Mouse (Mus musculus): ENCODE data around the gene Anapc15-ps.

The Anapc15-ps gene

DNA sequence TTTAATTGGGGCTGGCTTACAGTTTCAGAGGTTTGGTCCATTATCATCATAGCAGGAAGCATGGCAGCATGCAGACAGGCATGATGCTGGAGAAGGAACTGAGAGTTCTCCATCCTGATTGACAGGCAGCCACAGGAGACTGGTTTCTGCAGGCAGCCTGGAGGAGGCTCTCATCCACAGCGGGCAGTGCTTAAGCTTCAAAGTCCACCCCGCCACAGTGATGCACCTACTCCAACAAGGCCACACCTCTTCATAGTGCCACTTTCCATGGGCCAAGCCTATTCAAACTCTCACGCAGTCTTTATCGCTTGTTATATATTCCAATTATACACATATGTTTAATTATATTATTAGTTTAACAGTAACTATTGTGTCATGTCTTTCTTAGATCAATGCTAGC is 18.1 kb upstream of the Anapc15-ps start:
- DNase-seq (ENCODE audit: low read depth, low spot score), result no peak

DNA sequence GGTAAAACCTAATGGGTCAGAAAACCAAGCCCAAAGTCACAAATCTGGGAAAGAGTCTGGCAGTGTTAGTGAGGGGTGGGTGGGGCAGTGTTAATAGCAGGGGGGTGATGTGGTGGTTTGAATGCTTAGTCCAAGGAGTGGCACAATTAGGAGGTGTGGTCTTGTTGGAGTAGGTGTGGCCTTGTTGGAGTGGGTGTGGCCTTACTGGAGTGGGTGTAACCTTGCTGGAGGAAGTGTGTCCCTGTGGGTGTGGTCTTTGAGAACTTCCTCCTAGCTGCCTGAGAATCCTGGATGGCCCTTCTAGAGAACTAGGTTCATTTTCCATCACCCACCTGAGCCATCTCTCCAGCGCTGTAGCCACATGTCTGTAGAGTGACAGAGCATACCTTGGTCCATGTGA is 16.6 kb upstream of the Anapc15-ps start:
- DNase-seq (ENCODE audit: low read depth, low spot score), result no peak

DNA sequence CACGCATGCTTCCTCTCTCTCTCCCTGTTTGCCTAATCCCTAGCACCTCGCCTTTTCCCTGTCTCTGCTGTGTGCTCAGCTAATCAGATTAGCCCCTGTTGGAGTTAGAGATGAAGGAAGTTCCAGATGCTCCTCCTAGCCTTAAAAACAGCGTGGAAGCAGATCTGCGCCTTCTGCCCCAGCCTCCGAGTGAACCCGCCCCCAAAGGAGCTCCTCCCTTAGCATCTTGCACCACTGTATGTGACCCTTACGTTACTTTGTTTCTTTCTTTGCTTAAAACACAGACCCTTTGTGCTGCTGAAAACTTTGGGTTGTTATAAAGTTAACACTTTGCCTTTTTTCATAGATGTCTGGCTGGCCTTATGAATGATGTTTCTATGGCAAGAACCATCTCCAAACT is 15.8 kb upstream of the Anapc15-ps start:
- DNase-seq (ENCODE audit: low read depth, low spot score), result no peak

DNA sequence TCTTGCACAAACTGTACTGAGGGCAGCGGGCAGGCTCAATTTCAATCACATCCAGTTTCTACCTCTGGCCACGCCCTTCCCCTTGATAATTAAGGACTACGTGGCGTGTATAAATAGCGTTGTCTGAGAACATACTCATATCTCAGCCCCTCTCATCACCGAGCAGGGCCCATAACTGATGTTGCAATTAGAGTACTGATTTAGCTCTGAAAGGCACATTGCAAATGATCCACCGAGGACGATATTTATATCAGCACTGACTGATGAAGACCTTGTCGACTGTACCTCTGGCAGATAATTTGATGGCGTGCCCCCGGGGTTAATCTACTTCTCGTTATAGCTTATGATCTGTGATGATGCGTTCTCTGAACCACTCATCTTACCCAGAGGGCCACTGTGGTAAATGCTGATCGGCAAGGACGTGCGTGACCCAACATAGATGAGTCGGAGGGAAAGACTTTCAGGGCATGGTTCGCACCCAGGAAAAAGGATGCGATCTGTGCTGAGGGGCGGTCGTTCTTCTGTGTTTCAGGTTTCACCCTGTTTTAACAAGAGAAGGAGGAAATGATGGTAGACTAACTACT is 14.4 kb upstream of the Anapc15-ps start:
- no peak for DNase-seq (ENCODE audit: low read depth, low spot score)

DNA sequence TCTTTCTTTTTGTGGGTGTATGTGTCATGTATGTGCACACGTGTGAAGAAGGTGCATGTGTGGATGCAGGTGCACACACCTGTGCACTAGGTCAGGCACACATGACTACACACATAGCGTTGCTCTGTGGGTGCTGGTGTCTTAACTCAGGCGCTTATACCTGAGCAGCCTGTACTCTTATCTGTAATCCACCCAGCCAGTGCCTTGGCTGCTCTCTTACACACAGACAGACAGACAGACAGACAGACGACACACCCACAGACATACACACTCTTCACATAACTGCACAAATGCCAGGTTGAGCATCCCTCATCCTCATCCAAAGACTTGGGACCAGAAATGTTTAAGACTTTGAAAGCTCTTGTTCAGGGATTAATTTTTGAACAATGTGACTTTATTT is 12.8 kb upstream of the Anapc15-ps start:
- no peak for DNase-seq (ENCODE audit: low read depth, low spot score)

DNA sequence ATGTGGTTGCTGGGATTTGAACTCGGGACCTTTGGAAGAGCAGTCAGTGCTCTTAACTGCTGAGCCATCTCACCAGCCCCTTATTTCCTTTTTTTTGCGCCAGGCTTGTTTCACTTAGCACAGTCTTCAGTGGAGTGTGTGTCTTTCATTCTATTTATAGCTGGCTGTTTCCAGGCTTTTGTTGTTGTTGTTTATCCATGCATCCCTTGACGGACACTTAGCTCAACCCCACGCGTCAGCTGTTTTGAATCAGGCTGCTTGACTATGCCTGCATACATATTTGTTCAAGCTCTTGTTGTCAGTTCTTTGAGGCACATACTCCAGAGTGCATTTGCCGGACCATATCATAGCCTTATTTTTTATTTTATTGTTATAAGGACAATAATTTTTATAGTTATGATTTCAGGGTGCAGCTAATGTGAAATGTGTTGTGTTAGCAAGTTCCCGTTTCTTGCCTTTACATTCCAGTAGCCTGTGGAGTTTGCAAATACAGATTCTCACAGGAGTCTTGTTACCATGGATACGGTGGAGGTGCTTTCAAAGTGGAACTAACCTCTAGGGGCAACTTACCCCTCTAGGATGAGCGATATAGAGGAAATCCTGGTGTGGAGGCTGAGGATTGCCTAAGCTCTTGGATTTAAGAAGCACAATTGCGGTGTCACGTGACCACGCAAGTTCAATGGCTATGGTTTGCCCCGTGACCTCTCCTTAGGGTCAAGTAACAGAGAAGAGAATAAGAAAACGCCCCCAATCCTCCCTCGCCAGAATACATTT is 11.7 kb upstream of the Anapc15-ps start:
- DNase-seq (ENCODE audit: low read depth, low spot score), result no peak

DNA sequence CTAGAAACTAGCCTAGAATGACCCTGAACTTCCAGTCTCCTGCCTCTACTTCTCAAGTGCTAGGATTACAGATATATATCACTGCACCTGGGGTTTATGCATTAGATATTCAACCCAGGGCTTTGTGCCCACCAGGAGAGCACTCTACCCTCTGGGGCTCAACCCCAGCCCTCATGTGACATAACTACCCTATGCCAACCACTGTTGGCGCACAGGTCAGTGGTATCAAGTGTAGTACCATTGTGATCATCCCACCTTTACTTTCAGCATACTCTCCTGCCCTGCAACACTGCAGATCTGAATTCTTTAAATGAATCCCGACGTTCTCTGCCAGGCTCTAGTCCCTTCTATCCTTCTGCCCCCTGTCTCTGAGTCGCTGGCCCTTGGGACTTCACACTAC is 11.0 kb upstream of the Anapc15-ps start:
- DNase-seq (ENCODE audit: low read depth, low spot score), result no peak

DNA sequence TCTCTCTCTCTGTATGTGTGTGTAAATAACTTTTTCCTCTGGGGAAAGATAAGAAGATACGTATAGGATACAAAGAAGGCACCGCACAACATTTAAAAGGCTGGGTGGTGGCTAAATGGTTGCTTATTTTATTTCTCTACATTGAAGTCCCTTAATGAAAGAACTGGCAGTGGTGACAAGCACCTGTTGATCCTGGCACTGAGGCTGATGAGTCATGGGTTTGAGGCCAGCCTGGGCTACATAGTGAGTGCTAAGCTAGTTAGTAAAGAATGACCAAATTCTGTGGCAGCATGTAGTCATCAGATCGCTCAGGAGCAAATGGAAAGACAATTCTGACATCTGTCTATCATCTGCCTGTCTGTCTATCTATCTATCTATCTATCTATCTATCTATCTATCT is 10.5 kb upstream of the Anapc15-ps start:
- DNase-seq (ENCODE audit: low read depth, low spot score), result no peak

DNA sequence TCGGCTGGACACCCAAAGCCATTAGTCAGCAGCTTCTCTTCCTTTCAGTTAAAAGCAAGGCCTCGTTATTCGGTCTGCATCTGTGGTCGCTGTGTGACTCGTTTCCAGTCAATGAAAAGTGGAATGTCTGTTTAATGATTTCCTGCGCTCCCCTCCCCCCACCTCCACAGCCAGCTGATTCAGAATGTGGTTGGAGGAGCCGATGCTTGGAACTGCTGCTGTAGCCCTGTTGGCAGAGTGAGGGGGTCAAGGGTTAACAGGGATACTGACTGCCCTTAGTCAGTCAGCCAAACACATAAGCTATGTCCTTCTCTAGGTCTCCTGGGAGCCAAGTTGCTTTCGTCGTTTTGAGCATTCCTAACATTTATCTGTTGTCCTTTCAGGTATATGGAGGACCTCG is 9.7 kb upstream of the Anapc15-ps start:
- DNase-seq (ENCODE audit: low read depth, low spot score), result no peak

DNA sequence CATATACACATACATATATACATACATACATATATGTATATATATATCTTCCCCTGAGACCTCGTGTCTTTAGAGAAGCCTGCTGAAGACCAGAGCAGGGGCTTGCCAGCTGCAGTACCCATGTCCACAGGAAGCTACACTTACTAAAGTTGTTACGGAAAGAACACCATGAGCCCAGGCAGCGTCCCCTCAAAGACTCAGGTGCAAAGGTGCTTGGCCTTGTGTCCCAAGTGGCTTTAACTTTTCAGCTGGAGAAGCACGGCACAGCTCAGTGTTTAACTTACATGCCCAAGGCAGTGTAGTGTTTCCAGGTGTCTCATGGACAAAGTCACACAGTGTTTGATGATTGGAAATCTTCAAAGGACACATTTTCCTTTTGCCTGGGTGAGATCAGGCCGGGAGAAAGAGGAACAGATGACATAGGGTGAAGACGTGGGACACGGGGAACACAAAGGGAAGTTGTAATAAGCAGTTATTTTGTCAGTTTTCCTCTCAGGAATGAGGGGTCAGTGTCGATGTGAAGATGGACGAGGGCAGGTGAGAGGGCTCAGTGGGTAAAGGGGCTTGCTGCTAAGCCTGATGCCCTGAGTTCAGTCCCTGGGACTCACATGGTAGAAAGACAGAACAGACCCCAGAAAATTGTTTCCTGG is 9.0 kb upstream of the Anapc15-ps start:
- DNase-seq (ENCODE audit: low read depth, low spot score), result no peak

DNA sequence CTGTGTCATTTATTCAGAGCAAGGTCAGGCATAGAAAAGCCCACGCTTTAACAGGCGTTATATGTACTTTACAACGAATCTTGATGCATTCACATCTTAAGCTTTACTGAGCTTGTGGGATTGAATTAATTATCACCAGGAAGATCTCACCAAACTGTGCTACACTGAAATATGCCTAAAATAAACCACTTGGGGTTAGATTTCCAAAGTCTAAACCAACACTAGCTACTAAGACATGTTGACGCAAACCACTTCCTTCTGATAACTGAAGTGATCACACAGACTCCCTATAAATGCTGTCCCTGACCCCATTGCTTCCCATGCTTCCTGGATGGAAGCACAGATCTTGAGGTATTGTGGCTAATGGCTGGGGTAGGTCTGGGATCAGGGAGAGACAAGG is 8.2 kb upstream of the Anapc15-ps start:
- no peak for DNase-seq (ENCODE audit: low read depth, low spot score)

DNA sequence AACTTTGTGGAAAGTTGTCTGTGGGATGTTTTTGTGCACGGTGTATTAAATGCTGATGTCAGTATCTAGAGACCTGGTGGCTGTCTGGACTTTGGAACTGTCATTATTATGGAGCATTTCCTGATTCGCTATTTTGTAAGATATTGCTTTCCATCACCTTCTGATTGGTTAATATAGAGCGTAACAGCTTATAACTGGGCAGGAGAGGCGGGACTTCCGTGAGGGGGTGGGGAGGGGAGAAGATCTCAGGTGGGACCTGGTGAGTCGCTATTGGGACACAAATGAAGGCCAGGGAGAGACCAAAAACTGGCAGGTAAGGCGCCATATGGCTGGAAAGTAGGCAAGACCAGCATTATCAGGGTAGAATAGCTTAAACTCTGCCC is 7.8 kb upstream of the Anapc15-ps start:
- DNase-seq (ENCODE audit: low read depth, low spot score), result no peak

DNA sequence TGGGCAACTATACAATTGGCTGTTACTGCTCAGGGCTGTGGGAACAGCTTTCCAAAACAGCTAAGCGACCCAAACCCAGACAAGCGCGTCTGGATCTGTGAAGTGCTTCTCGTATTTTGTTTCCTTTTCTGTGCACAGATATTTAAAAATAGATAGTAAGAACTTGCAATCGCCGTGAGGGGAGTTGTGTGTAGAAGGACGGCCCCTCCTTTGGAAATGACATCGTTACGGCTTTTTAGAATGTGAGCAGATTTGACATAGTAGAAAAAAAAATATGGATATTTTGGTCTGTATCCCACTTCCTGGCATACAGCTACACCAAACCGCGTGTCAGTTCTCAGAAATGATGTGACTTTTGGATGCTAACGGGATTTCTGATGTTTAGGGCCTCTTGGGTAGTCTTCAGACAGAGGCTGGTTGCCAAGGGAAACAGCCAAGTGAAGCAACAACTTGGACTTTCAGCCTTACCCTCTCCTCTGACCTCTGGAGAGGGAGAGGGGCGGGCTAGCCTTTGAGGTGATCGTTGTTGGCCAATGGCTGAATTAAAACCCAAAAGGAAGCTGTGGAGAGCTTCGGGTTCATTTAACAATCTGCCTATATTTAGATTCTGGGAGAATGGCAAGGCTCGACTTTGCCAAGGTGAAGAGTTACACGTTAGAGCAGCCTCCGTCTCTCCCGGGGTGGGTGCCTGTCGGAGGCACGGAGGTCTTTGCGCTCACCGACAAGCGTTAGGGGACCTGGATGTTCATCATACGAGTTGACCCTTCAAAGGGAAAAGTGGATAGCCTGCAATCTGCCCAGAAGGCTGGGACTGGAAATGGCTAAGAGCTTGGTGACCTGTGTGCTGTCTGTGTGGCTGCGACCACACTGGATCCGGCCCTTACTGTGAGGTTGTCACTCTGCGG is 7.2 kb upstream of the Anapc15-ps start:
- no peak for DNase-seq (ENCODE audit: low read depth, low spot score)

DNA sequence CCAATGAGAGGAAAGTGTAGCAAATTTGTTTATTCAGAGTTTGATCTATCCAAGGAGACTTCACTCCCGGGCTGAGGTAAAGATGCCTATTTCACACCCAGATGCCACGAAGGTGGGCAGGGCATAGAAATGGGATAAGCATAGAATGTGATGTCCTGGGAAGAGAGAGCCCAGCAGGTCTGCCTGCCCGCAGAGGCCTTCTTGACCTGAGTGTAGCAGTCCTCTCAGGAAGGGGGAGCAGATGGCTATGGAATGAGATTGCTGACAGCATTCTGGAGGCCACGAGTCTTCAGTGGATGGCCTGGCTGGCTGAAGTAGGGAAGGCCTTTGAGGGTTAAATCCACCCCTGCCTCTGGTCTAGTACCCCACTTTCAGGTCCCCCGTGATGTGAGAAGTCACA is 5.9 kb upstream of the Anapc15-ps start:
- no peak for DNase-seq (ENCODE audit: low read depth, low spot score)

DNA sequence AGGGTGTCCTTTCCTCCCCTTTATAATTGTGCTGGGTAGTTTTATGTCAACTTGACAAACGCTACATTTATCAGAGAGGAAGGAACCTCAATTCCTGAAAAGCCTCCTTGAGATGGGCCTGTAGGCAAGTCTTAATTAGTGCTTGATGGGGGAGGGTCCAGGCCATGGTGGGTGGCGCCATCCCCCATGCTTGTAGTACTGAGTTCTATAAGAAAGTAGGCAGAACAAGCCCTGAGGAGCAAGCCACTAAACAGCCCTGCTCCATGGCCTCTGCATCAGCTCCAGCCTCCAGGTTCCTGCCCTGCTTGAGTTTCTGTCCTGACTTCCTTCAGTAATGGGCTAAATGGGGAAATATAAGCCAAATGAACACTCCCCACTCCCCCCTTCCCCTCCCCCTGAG is 5.4 kb upstream of the Anapc15-ps start:
- DNase-seq (ENCODE audit: low read depth, low spot score), result no peak

DNA sequence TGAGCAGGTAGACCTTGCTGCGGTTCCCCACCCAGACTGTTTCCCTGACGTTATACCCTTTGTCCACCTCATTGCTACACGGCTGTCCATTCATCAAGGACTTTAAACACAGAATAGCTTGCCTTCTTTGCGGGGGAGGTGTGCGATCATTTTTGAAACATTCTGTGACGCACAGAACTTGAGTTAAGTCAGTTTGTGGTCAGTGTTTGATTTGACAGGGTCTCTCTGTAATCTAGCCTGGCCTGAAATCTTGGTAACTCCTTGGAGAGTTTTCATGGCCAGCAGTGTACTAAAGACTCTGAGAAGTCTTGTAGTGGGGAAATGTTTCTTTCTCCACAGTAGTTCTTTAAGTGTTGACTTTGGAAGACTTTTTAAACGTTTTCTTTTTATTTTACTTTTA is 5.0 kb upstream of the Anapc15-ps start:
- no peak for DNase-seq (ENCODE audit: low read depth, low spot score)

DNA sequence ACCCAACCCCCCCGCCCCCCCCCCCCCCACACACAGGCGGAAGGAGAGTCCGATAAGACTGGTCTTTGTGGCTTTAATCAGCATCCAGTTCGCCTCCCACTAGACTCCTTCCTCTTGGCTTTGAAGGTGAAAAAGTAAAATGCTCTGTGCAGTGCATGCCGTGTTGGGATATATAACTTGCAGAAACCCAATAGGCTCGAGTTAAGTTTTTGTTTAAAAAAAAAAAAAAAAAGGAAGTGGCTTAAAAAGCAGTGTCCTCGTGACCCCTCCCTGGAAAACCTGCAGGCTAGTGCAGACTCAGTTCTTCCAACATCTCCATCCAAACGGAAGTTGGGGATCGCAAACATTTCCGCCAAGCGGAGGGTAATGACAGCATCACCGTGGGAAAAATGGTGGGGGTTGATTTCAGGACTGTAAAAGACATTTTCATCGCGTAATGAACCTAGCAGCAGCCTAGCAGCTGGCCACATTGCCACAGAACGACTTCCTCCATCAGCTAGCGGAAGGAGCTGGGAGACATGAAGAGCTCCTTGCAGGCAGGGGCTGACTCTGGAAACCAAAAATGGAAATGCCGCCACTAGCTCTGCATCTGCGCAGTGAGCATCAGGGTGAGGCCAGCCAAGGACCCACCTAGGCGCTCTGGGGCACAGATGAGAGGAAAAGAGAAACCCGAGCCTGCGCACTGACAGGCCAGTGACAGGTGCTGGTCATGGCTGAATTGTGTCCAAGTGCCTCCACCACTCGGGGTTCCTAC is 4.3 kb upstream of the Anapc15-ps start:
- DNase-seq (ENCODE audit: low read depth, low spot score), result no peak

DNA sequence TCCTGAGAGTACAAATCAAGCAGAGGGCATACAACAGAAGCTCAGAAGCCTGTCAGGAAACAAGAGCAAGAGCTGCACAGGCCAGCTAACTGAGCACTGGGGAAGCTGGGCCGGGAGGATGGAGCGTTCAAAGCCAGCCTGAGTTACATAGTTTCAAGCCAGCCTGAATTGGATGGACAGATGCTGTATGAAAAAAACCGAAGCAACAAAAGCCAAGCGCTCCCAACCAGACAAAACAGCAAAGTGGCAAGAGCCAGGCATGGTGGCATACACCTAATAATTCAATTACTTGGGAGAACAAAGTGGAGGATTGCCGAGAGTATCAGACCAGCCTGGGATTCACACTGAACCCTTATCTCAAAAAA is 3.7 kb upstream of the Anapc15-ps start:
- DNase-seq (ENCODE audit: low read depth, low spot score), result no peak

DNA sequence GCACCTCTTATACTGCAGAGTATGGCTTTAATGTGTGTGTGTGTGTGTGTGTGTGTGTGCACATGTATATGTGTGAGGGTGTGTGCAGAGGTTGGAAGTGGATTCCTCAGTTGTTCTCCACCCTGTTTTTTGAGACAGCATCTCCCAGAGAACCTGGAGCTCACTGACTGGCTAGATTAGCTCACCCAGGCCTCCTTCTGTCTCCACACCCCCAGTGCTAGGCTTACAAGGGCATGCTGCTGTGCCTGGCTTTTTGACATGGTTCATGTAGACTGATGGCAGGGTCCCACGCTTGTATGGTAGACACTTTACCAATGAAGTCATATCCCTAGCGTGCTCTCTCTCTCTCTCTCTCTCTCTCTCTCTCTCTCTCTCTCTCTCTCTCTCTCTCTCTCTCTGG is 3.1 kb upstream of the Anapc15-ps start:
- DNase-seq (ENCODE audit: low read depth, low spot score), result no peak

DNA sequence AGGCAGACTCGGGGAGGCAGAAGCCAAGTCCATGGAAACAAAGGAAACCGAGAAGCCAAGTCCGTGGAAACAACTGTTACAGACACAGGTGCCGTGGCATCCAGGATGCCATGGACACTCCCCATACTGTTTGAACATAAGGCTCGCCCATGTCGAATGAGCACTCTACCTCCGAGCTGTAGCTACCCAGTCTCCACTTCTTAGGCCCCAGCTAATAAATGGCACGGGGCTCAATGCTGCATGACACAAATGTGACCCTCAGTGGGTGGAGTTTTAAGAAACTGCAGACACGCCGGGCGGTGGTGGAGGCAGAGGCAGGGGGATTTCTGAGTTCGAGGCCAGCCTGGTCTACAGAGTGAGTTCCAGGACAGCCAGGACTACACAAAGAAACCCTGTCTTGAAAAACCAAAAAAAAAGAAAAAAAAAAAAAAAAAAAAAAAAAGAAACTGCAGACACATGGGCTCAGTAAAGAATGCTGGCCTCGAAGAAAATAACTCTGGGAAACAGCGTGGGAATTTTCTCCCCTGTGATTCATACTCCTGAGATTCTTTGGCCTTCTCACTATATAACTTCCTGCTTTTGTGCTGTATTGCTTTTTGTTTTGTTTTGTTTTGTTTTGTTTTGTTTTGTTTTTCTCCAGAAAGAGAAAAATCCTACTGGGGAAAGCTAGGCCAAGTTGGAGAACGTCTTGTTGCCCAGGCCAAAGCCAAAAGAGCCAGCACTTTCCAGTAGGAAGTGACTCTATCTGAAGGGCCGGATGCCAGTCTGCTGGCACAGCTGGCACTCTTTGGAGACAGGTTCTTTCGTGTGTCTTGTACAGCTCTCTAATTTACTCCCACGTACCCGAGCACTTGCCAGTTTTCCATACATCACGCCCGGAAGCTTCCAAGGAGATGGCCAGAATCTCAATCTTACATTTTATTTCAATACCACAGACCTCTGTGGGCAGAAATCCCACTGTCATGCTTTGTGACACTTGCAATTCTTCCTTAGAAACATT is 2.2 kb downstream of the Anapc15-ps start:
- no peak for DNase-seq (ENCODE audit: low read depth, low spot score)
